Mouse (Mus musculus) hindbrain, embryonic 12.5 days (tissue): ENCODE measurements around the gene Ap1m2. TPM values are rescaled to one million over a fixed set of nuclear protein-coding genes. Genes with fewer than 3 reads are reported as not detected.
"Not testable (repeated sequence)": the region's sequence is repeated elsewhere in the genome, so short reads cannot be mapped to it uniquely, and the experiment has no call there.

Experiments used
- ATAC-seq: fragments of 200-750 bp; cut with Nextera tagmentation; 2 replicates; pipeline ENCODE4 v1.8.0; 2017; ENCODE audit warnings: moderate TSS enrichment; ENCODE audit not compliant: low FRiP score
- H3K27ac ChIP-seq: fragments of 300-500 bp; sonication (generic); 2 replicates; pipeline ENCODE4 v1.5.1; 2016; ENCODE audit warnings: mild to moderate bottlenecking
- H3K27me3 ChIP-seq: fragments of 300-500 bp; sonication (generic); 2 replicates; pipeline ENCODE4 v1.6.1; 2016; ENCODE audit warnings: mild to moderate bottlenecking
- H3K36me3 ChIP-seq: fragments of 300-500 bp; sonication (generic); 2 replicates; pipeline ENCODE4 v1.6.1; 2016; ENCODE audit warnings: mild to moderate bottlenecking
- H3K4me1 ChIP-seq: fragments of 300-500 bp; sonication (generic); 2 replicates; pipeline ENCODE4 v1.6.1; 2016
- H3K4me2 ChIP-seq: fragments of 300-500 bp; sonication (generic); replicated peaks from 2 replicates; pipeline ENCODE4 v1.6.1; 2016; ENCODE audit warnings: mild to moderate bottlenecking
- H3K4me3 ChIP-seq: fragments of 300-500 bp; sonication (generic); 2 replicates; pipeline ENCODE4 v1.5.1; 2016; ENCODE audit warnings: mild to moderate bottlenecking
- H3K9ac ChIP-seq: fragments of 300-500 bp; sonication (generic); 2 replicates; pipeline ENCODE4 v1.6.1; 2016; ENCODE audit warnings: mild to moderate bottlenecking, moderate library complexity
- H3K9me3 ChIP-seq: fragments of 300-500 bp; sonication (generic); replicated peaks from 2 replicates; pipeline ENCODE4 v1.6.1; 2016; ENCODE audit warnings: mild to moderate bottlenecking
- WGBS: fragments of 180-500 bp; shearing (Covaris S2); methylation state at CpG from one replicate; pipeline ENCODE4 v1.1.7; 2016; 5-methylcytosine and 5-hydroxymethylcytosine counted together
- polyA plus RNA-seq: library from polyadenylated mRNA; unstranded; fragments of >200 nt; fragmentation: Nextera tagmentation; extraction: Ambion mirVana; gene quantifications from 2 replicates; pipeline ENCODE4 v1.2.1, GENCODE M21; 2016

Ap1m2 gene
- polyA plus RNA-seq, 1 experiment from 2014 or later = 7.6 TPM

DNA sequence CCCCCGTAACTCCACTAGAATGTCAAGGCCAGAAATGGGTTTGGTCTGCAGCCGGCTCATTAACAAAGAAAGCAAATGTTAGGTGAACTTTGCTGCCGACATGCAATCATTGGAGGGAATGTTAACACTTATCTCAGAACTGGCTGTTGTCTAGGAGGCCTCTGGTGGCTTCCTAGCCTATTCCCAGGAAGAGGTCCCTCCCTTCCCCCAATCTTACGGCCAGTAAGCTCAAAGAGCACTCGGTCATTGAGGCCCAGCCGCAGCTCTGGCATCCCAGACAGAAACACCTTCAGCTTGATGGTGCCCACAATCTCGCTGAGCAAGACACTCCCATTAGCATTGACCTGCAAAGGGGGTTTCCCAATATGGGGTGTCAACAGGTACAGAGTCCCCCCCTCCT, 7.1 kb downstream of the Ap1m2 start:
- no peak for ATAC-seq
- H3K4me2 ChIP-seq = no peak overlapping the region
- no peak overlapping the region for H3K27ac ChIP-seq
- H3K4me1 ChIP-seq = no peaks in the 10 kb centered on the region
- WGBS = 90% methylated on average over 7 of the region's 7 CpGs
- no peak overlapping the region for H3K9ac ChIP-seq
- H3K4me3 ChIP-seq = no peak overlapping the region
- H3K36me3 ChIP-seq = no peaks in the 10 kb centered on the region
- no peaks in the 10 kb centered on the region for H3K27me3 ChIP-seq
- peaks cover 5% of the 10 kb centered on the region; the same call in 1 of the 2 replicates for H3K9me3 ChIP-seq

DNA sequence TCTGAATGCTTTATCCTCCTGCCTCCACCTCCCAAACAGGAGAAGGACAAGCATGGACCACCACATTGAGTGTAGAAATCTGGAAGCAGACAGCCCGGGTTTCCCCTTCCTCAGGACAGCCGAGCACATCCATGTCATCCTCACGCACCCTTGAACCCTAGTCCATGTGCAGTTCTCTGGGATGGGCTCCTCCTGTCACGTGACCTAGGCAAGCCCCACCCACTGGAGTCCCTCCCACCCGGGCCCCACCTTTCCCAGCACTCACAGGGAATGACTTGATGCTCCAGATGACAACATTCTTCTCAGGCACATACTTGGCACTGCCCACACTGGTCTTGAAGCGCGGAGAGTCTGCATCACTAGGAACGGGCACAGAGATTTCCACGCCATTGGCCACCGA, 13.1 kb downstream of the Ap1m2 start:
- Histone ChIP-seq H3K27me3 (no peaks in the 10 kb centered on the region), H3K27ac (no peak overlapping the region), H3K4me2 (no peak overlapping the region), H3K9me3 (peaks cover 5% of the 10 kb centered on the region; the same call in 1 of the 2 replicates), H3K4me1 (no peaks in the 10 kb centered on the region), H3K9ac (no peak overlapping the region), H3K4me3 (no peak overlapping the region), H3K36me3 (no peaks in the 10 kb centered on the region)
- ATAC-seq = no peak
- 81% methylated on average over 10 of the region's 10 CpGs for WGBS

DNA sequence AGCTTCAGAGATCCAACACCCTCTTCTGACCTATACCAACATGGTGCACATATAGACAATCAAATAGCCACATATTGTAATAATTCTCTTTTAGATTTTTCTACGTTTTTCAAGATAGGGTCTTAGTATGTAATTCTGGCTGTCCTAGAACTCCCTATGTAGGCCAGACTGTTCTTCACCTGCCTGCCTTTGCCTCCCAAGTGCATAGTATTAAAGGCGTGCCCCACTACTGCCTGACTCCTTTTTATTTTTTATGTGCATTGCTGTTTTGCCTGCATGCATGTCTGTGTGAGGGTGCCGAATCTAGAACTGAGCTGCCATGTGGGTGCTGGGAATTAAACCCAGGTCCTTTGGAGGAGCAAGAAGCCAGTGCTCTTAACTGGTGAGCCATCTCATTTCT, 19.9 kb downstream of the Ap1m2 start:
- H3K4me2 ChIP-seq = no peak overlapping the region

DNA sequence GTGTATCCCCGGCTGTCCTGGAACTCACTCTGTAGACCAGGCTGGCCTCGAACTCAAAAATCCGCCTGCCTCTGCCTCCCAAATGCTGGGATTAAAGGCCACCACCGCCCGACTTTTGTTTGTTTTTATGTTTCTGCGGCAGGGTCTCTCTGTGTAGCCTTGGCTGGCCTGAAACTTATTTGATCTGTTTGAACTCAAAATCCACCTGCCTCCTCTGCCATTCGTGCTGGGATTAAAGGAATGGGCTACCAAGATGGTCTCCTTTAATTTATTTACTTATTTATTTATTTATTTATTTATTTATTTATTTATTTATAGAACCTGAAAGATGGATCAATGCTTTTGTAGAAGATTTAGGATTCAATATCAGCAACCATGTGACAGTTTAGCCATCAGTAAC, 20.3 kb downstream of the Ap1m2 start:
- Histone ChIP-seq H3K27ac (peak overlapping the region; percentile 78), H3K4me1 (peaks cover 25% of the 10 kb centered on the region), H3K4me3 (peak overlapping the region; percentile 81), H3K4me2 (peak overlapping the region; percentile 71)
- not testable (repeated sequence) for H3K27me3 ChIP-seq, H3K9ac ChIP-seq, H3K9me3 ChIP-seq, H3K36me3 ChIP-seq, ATAC-seq
- WGBS = 24% methylated on average over 7 of the region's 7 CpGs

More for the DNA sequence above, 19.9 kb downstream of the Ap1m2 start:
- no peak overlapping the region for H3K4me3 ChIP-seq
- ATAC-seq = no peak
- peaks cover 21% of the 10 kb centered on the region for H3K4me1 ChIP-seq
- no peak overlapping the region for H3K9ac ChIP-seq
- H3K27me3 ChIP-seq = no peaks in the 10 kb centered on the region
- H3K27ac ChIP-seq = no peak overlapping the region
- H3K9me3 ChIP-seq = no peaks in the 10 kb centered on the region
- 93% methylated on average over 3 of the region's 3 CpGs for WGBS
- H3K36me3 ChIP-seq = no peaks in the 10 kb centered on the region

DNA sequence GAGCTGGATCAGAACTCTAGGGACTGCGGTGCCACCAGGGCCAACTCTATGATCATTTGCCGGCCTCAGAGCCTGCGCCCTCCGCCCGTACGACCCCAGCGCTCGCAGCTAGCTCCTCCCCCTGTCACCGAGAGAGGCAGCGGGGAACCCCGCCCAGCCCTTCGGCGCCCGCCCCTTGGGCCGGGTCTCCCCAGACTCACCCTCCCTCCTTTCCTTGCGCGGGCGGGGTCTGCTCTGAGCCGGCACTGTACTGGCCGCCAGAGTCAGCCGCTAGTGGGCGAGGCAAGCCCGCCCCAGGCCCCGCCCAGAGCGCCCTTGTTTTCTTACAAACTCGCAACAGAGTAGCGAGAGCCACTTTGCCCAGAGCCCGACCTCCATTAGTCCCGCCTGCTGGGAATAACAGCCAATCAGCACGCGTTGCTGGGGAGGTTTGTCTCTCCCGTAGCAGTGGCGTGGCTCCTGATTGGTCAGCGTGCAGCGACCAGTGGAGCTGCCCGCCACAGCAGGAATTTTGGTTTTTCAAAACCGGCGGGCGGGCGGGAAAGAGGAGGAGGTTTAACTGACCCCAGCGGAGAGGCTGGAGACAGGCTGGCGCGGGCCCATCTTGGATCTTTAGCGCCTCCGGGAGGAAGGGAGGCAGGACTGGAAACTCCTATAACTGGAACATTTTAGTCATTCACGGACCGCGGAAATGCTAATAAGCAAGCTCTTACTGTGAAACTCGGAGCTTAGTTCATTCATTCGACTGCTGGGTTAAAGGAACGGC, 20.9 kb downstream of the Ap1m2 start, which contains the start of gene Cdkn2d:
TSS of gene Cdkn2d (minus strand) at position 386 of the 766 bp plus-strand sequence.
- Histone ChIP-seq H3K4me1 (peaks cover 32% of the 10 kb centered on the region), H3K9me3 (no peaks in the 10 kb centered on the region), H3K27ac (peak within 1 kb of the TSS; percentile 89), H3K9ac (peak within 1 kb of the TSS; percentile 84), H3K36me3 (no peaks in the 10 kb centered on the region), H3K27me3 (no peaks in the 10 kb centered on the region), H3K4me2 (peak within 1 kb of the TSS; percentile 71), H3K4me3 (peak within 1 kb of the TSS; percentile 81)
- WGBS = under 1% methylated on average over 51 of the region's 51 CpGs
- peak; percentile 96 for ATAC-seq

DNA sequence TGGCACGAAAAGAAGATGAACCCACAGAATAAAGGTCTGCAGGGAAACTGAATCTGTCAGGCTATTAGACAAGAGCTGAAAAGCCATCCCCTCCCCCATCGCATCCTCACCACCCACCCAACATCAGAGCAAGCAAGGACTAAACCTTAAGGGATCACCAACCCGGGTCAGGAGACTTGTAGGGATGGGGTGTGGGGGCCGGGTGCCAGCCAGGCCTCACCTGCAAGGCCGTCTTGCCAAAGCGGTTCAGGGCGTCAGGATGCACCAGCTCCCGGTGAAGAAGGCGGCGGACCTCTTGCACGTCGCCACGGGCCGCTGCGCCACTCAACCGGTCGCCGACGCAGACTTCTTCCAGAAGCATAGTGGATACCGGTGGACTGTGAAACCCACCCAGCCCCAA, 21.5 kb downstream of the Ap1m2 start:
- Histone ChIP-seq H3K36me3 (no peaks in the 10 kb centered on the region), H3K9ac (peak overlapping the region; percentile 84), H3K4me2 (peak overlapping the region; percentile 71), H3K4me3 (peak overlapping the region; percentile 81), H3K4me1 (peaks cover 32% of the 10 kb centered on the region), H3K9me3 (no peaks in the 10 kb centered on the region), H3K27ac (peak overlapping the region; percentile 89), H3K27me3 (no peaks in the 10 kb centered on the region)
- under 1% methylated on average over 20 of the region's 20 CpGs for WGBS
- no peak for ATAC-seq

DNA sequence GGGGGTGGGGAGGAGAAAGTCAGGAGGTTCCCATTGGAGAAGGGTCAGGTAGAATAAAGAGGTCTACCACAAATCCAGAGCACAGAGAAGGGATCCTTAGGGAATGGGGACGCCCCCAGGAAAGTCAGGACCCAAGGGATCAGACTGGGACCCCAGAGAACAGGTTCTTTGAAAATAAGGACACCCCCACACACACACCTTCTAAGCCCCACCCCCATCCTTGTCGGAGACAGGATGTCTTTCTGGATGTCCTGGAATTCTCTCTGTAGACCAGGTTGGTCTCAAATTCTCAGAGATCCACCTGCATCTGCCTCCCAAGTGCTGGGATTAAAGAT, 22.8 kb downstream of the Ap1m2 start:
- peaks cover 32% of the 10 kb centered on the region for H3K4me1 ChIP-seq
- 0 out of 2 replicates have a peak overlapping the region, but pooled peaks have one; percentile 81 for H3K4me3 ChIP-seq
- no peak overlapping the region for H3K9ac ChIP-seq
- no peaks in the 10 kb centered on the region for H3K9me3 ChIP-seq
- 83% methylated on average over 2 of the region's 2 CpGs for WGBS
- H3K4me2 ChIP-seq = peak overlapping the region; percentile 71
- no peak overlapping the region for H3K27ac ChIP-seq
- ATAC-seq = no peak
- no peaks in the 10 kb centered on the region for H3K27me3 ChIP-seq
- peaks cover 10% of the 10 kb centered on the region for H3K36me3 ChIP-seq

DNA sequence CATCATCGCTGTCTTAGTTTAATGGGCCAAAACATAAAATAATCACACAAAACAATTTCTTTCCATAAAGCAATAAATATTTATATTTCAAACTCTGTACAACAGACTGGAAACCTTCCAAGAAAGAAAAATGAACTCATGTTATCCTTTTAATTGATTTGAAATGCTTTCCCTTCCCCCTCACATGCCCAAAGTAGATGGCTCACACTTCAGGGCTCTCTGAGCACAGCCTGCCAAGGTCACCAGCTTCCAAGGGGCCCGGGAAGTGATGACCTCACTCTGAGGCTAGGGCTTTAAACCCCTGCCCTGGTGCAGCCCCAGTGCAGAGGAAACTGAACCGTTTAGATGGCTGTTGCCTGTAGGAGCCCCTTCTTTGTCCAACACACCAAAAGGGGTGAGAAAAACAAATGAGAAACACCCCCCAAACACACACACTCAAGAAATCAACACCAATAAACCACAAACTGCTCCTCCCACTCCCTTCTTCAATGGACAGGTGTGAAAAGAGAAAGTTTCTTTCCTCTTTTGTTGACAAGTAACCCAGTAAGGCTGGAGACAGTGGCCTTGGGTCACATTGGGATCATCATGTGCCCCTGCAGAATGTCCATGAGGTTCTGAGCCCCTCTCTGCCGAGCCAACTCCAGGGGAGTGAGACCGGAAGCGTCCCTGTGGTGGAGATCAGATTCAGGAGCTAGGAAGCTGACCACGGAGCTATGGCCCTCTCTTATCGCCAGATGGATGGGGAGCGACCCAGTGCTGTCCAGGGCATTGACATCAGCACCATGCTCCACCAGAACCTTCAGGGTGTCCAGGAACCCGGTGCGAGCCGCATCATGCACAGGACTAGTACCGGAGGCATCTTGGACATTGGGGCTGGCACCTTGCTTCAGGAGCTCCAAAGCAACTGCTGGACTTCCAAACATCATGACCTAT, 23.5 kb downstream of the Ap1m2 start:
- Histone ChIP-seq H3K4me1 (peaks cover 32% of the 10 kb centered on the region), H3K27ac (peak overlapping the region; percentile 85), H3K36me3 (peaks cover 17% of the 10 kb centered on the region), H3K27me3 (no peaks in the 10 kb centered on the region), H3K4me2 (peak overlapping the region; percentile 71), H3K9me3 (no peaks in the 10 kb centered on the region), H3K4me3 (peak overlapping the region; percentile 81), H3K9ac (peak overlapping the region; percentile 78)
- ATAC-seq = no peak
- WGBS = 79% methylated on average over 13 of the region's 13 CpGs

DNA sequence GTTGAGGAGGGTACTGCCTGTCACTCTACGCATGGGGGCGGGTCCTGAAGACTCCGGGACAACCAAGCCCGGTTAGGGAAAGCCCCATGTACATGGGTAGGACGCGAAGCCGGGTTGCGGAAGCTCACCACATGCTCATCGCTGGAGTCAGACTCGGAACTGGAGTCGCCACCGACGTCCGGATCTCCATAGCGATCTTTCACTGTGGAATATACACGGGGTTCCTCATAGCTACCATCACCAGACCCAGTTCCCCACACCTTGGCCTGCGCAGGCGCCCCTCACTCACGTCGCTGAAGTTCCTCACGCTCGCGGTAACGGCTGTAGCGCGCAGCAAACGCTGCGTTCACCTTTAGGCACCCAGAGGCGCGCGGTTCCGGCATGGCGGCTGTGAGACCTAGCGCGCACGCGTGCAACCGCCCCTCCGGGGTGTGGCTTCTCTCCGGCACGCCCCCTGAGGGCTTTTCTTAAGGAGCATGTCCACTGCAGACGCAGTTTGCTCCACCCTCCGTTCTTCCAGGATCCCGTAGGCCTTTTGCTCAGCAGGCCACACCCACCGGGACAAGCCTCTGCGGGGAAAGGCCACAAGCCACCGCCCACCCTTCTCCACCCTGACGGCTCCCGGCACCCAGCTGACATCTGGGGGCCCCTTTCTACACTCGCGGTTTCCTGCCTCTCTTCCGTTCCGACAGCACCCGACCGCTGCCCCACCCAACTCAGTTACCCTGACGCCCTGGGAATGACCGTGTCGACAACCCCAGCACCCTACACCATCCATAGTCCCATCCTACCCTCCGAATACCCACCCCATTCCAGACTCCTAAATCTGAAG, 24.4 kb downstream of the Ap1m2 start, which contains the start of gene Kri1:
TSS of gene Kri1 (minus strand) at position 399 of the 832 bp plus-strand sequence.
- peaks cover 32% of the 10 kb centered on the region for H3K4me1 ChIP-seq
- ATAC-seq = peak; percentile 76
- peak within 1 kb of the TSS; percentile 78 for H3K9ac ChIP-seq
- H3K4me3 ChIP-seq = peak within 1 kb of the TSS; percentile 81
- 1% methylated on average over 59 of the region's 59 CpGs for WGBS
- peak within 1 kb of the TSS; percentile 85 for H3K27ac ChIP-seq
- H3K9me3 ChIP-seq = no peaks in the 10 kb centered on the region
- peak within 1 kb of the TSS; percentile 71 for H3K4me2 ChIP-seq
- H3K36me3 ChIP-seq = peaks cover 20% of the 10 kb centered on the region
- H3K27me3 ChIP-seq = no peaks in the 10 kb centered on the region

DNA sequence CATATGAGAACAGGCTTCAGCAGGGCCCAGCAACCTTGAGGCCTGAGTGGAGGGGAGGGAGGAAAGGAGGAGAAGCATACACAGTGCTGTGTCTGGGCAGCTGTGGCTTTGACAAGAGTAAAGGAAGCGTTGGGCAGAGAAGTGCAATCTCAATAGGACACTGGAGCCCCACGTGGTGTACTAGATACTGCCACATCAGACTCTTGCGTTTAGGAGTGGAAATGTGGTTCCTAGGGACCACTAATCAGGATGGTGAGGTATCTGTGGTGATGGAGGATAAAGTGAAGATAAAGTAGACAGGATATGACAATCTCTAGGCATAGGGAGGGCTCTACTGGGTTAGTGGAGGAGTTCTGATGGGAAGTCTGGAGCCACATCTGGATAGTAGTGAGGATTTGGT, 25.4 kb downstream of the Ap1m2 start:
- Histone ChIP-seq H3K4me1 (peaks cover 32% of the 10 kb centered on the region), H3K27ac (no peak overlapping the region), H3K27me3 (no peaks in the 10 kb centered on the region), H3K4me2 (peak overlapping the region; percentile 71), H3K4me3 (peak overlapping the region; percentile 81), H3K9me3 (no peaks in the 10 kb centered on the region), H3K36me3 (peaks cover 28% of the 10 kb centered on the region), H3K9ac (peak overlapping the region; percentile 78; the same call in 1 of the 2 replicates)
- no peak for ATAC-seq
- WGBS = 63% methylated on average over 3 of the region's 3 CpGs

DNA sequence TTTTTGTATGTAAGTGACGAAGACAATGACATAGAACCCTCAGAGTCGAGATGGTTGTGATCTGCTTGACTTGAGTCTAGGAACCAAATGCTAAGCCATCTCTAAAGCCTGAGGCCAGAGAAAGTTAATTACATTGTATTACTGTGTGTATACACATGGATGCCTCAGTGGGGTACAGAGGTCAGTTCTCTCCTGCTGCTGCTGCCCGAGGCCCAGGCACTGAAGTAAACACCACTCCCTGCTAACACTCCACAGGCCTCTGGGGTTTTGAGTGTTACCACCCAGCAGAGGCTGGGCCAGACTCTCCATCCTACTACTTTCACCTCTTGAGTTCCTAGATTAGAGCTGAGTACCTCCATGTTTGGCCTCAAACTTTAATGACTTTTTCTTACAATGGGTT, 28.1 kb downstream of the Ap1m2 start:
- no peaks in the 10 kb centered on the region for H3K27me3 ChIP-seq
- H3K9me3 ChIP-seq = no peaks in the 10 kb centered on the region
- no peak overlapping the region for H3K9ac ChIP-seq
- H3K36me3 ChIP-seq = peaks cover 53% of the 10 kb centered on the region
- 72% methylated on average over 3 of the region's 3 CpGs for WGBS
- H3K4me2 ChIP-seq = no peak overlapping the region
- peaks cover 21% of the 10 kb centered on the region for H3K4me1 ChIP-seq
- H3K4me3 ChIP-seq = no peak overlapping the region
- H3K27ac ChIP-seq = no peak overlapping the region
- no peak for ATAC-seq
